Mouse (Mus musculus): ENCODE results near the gene Ralgds. TPM values are rescaled to one million over a fixed set of nuclear protein-coding genes. Genes with fewer than 3 reads are reported as not detected.

Gene Ralgds
- total and polyA plus RNA-seq, 3 experiments: 4.1 to 11.4 (median 6.6) TPM

DNA sequence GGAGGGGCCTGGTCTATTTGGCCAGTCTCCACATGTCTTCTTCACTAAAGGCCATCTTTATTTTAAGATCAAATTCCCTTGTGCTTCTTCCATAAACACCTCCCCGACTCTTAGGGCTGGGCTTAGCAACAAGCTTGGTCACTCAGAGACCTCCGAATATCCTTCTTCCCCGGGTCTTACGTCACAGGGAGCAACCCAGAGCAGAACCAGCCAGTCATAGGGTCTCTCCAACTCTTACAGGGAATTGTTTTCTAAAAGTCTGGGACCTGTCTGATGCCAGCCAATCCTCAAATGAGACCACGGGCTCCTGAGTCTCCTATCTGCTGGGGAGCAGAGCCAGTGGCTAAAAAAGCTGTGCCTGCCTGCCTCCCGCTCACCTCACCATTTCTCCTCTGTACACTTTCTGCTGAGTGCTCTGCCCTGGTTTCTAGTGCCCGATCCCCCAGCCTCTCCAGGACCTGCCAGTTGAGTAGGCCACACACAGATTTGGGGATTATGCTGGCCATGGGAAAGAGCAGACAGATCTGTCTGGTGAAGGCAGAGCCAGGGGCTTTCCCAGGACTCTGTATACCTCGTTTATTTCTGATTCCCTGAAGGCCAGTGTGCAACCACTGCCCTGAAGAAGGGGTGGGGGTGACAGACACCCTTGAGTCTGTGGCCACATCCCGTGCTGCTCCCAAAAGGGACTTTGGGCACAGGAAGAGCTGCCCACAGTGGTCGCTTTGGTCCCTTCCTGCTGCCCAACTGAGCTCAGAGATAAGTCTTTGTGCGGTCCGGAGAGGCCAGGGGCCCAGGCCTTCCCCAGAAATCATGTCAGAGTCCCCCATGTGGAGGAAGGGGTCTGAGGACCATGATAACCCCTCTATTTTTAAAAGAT is 86.0 kb downstream of the Ralgds start:
- H3K4me1 ChIP-seq (ENCODE audit: control insufficient read depth in 1 of 2, insufficient read depth in 2 of 2): peaks cover 0 to 23% of the 10 kb centered on the region in 2 experiments; a peak in 2 of 4 replicates
- in situ Hi-C loops (cut with MboI; ENCODE audit: low pct_ligation_motif_present, low pct_unique_long_range_greater_than_20kb, low sequenced_read_pairs): no loop called here
- no peaks in the 10 kb centered on the region for H3K36me3 ChIP-seq (replicated peaks in 1 of 2; ENCODE audit: control insufficient read depth in 1 of 2, insufficient read depth in 1 of 2, low read length in 1 of 2)

GRCm38 (mm10) chr2:28599569-28599900 is 86.6 kb downstream of the Ralgds start:
- no peaks in the 10 kb centered on the region for H3K79me2 ChIP-seq (replicated peaks; ENCODE audit: control insufficient read depth, extremely low read depth, insufficient read depth, poor library complexity, severe bottlenecking)
- peaks cover 5% of the 10 kb centered on the region for H3K9me3 ChIP-seq (replicated peaks; ENCODE audit: low read length)
- no peak overlapping the region for H3K4me3 ChIP-seq (replicated peaks in 1 of 3; ENCODE audit: low read depth in 2 of 3, low read length in 2 of 3, poor library complexity in 1 of 3)
- H3K36me3 ChIP-seq (replicated peaks in 1 of 2; ENCODE audit: control insufficient read depth in 1 of 2, insufficient read depth in 1 of 2, low read length in 1 of 2): no peaks in the 10 kb centered on the region
- no peak overlapping the region for H3K9ac ChIP-seq (ENCODE audit: insufficient read depth, low read depth)
- in situ Hi-C loops (cut with MboI; ENCODE audit: low pct_ligation_motif_present, low pct_unique_long_range_greater_than_20kb, low sequenced_read_pairs): no loop called here
- H3K27me3 ChIP-seq (replicated peaks): peaks cover 8% of the 10 kb centered on the region
- no peak for TF ChIP-seq ETS1 (conservative IDR thresholded peaks at IDR 0.05; ENCODE audit: low read depth, low read length)
- TF ChIP-seq USF1 (IDR thresholded peaks at IDR 0.05; ENCODE audit: low read depth, low read length): no peak
- TF ChIP-seq RCOR1 (conservative IDR thresholded peaks at IDR 0.05; ENCODE audit: low read depth, low read length): no peak
- no peak for TF ChIP-seq NELFE (IDR thresholded peaks at IDR 0.05; ENCODE audit: low read depth, low read length)
- TF ChIP-seq POLR2A (IDR thresholded peaks at IDR 0.05; ENCODE audit: low read depth, low read length): no peak
- no peak for TF ChIP-seq ELF1 (IDR thresholded peaks at IDR 0.05; ENCODE audit: low read depth, low read length)
- TF ChIP-seq CHD2 (IDR thresholded peaks at IDR 0.05; ENCODE audit: low read length): no peak
- TF ChIP-seq PAX5 (IDR thresholded peaks at IDR 0.05; ENCODE audit: low read length): no peak
- no peak for TF ChIP-seq ZKSCAN1 (IDR thresholded peaks at IDR 0.05; ENCODE audit: borderline replicate concordance, low read depth, low read length)
- H3K4me2 ChIP-seq (ENCODE audit: insufficient read depth, low read depth, poor library complexity, severe bottlenecking): no peak overlapping the region
- dilution Hi-C loops (cut with MboI; ENCODE audit: extremely low pct_ligation_motif_present, extremely low pct_unique_long_range_greater_than_20kb, low sequenced_read_pairs): no loop called here
- peaks cover 0 to 23% of the 10 kb centered on the region in 2 experiments; a peak in 2 of 4 replicates for H3K4me1 ChIP-seq (ENCODE audit: control insufficient read depth in 1 of 2, insufficient read depth in 2 of 2)
- DNase-seq (ENCODE audit: extremely low read depth): no peak
- H3K27ac ChIP-seq (ENCODE audit: insufficient read depth, low read depth): no peak overlapping the region

More for the DNA sequence above, 86.0 kb downstream of the Ralgds start:
- no peak overlapping the region for H3K4me2 ChIP-seq (ENCODE audit: insufficient read depth, low read depth, poor library complexity, severe bottlenecking)
- peaks cover 5% of the 10 kb centered on the region for H3K9me3 ChIP-seq (replicated peaks; ENCODE audit: low read length)
- H3K9ac ChIP-seq (ENCODE audit: insufficient read depth, low read depth): no peak overlapping the region
- no peak for TF ChIP-seq MAFK (IDR thresholded peaks at IDR 0.05; ENCODE audit: insufficient replicate concordance, low read length)
- no peak for TF ChIP-seq JUND (conservative IDR thresholded peaks at IDR 0.05; ENCODE audit: low read depth, low read length)
- no peak overlapping the region for H3K4me3 ChIP-seq (replicated peaks in 1 of 3; ENCODE audit: low read depth in 2 of 3, low read length in 2 of 3, poor library complexity in 1 of 3)
- no peak overlapping the region for H3K27ac ChIP-seq (ENCODE audit: insufficient read depth, low read depth)
- DNase-seq (ENCODE audit: extremely low read depth): no peak
- H3K27me3 ChIP-seq (replicated peaks): peaks cover 11% of the 10 kb centered on the region
- no peaks in the 10 kb centered on the region for H3K79me2 ChIP-seq (replicated peaks; ENCODE audit: control insufficient read depth, extremely low read depth, insufficient read depth, poor library complexity, severe bottlenecking)
- dilution Hi-C loops (cut with MboI; ENCODE audit: extremely low pct_ligation_motif_present, extremely low pct_unique_long_range_greater_than_20kb, low sequenced_read_pairs): no loop called here

All from CH12.LX (cell line).